25 mouse cellular contexts compared by ENCODE assay signal in the genomic region with DNA sequence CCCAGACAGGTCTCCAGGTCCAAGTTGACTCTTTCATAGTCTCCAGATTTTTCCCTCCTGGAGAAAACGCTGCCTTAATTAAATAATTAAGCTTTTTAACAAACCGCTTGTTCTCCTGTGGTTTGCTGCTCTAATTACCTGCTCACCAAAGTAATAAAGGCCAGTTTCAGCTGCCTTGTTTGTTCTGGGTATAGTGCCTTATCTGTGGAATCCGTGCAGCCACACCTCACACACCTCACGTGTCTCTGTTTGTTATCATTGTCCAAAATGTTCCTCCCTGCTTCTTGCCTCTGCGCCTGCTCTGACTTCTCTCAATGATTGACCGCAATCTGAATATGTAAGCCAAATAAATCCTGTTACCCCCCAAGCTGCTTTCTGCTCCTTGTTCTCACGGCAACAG. TPM values are rescaled to one million over a fixed set of nuclear protein-coding genes. Genes with fewer than 3 reads are reported as not detected.
DNase-seq lines count a peak whose midpoint lies in the region; ATAC-seq and TF ChIP-seq lines count a peak whose summit lies in the region.
"Had no signal": no experiment of that assay in that cellular context is flagged by ENCODE, and none has a peak within 500 bp of the region (broad histone marks: within the 10 kb centered on the region; RNA-seq: fewer than 3 reads in every experiment).

No protein-coding gene starts in this region.

- no peaks in the 10 kb centered on the region for H3K36me3 ChIP-seq in heart, embryonic 14.5 days (ENCODE audit: control insufficient read depth, insufficient read depth, low read length)
- H3K36me3 ChIP-seq in heart, embryonic 10.5 days, result no peaks in the 10 kb centered on the region
- no peaks in the 10 kb centered on the region for H3K36me3 ChIP-seq in liver, embryonic 16.5 days (ENCODE audit: control insufficient read depth, insufficient read depth)
- no peaks in the 10 kb centered on the region for H3K36me3 ChIP-seq in stomach, postnatal 0 days (ENCODE audit: control insufficient read depth, insufficient read depth, low read length)
- no peaks in the 10 kb centered on the region for H3K36me3 ChIP-seq in midbrain, embryonic 14.5 days (ENCODE audit: control insufficient read depth, insufficient read depth, low read length)
- H3K36me3 ChIP-seq: embryonic facial prominence, embryonic 10.5 days; embryonic facial prominence, embryonic 13.5 days; forebrain, embryonic 12.5 days; forebrain, embryonic 15.5 days; heart, embryonic 13.5 days; hindbrain, embryonic 13.5 days had no signal

- ATAC-seq in heart, embryonic 14.5 days (ENCODE audit: insufficient number of reproducible peaks, insufficient read depth, low FRiP score, low read depth), result no peak
- 0 out of 2 replicates have a peak, but pooled peaks have one; percentile 23 for ATAC-seq in liver, embryonic 16.5 days (ENCODE audit: low read depth)
- ATAC-seq in stomach, postnatal 0 days (ENCODE audit: low FRiP score, low TSS enrichment), result 0 out of 2 replicates have a peak, but pooled peaks have one; percentile 42
- ATAC-seq in midbrain, embryonic 14.5 days (ENCODE audit: low FRiP score, low TSS enrichment), result no peak
- ATAC-seq: forebrain, embryonic 15.5 days; Patski had no signal

- no peak for TF ChIP-seq EP300 in stomach, postnatal 0 days (optimal IDR thresholded peaks at IDR 0.05)

- TF ChIP-seq CTCF in stomach, postnatal 0 days (IDR thresholded peaks at IDR 0.05; ENCODE audit: low read depth), result no peak

- peaks cover 0 to 7% of the 10 kb centered on the region in 2 experiments; a peak in 2 of 4 replicates for H3K4me1 ChIP-seq in heart, embryonic 14.5 days (ENCODE audit: control insufficient read depth in 2 of 2, insufficient read depth in 2 of 2, low read length in 2 of 2)
- H3K4me1 ChIP-seq in heart, embryonic 10.5 days, result peaks cover 26% of the 10 kb centered on the region
- H3K4me1 ChIP-seq in liver, embryonic 16.5 days (ENCODE audit: control insufficient read depth, low read depth, low read length), result no peaks in the 10 kb centered on the region; the same call in 1 of the 2 replicates
- no peaks in the 10 kb centered on the region for H3K4me1 ChIP-seq in stomach, postnatal 0 days (replicated peaks; ENCODE audit: control insufficient read depth, insufficient read depth)
- H3K4me1 ChIP-seq in midbrain, embryonic 14.5 days (ENCODE audit: control insufficient read depth, insufficient read depth, low read length), result no peaks in the 10 kb centered on the region
- H3K4me1 ChIP-seq: embryonic facial prominence, embryonic 13.5 days had no signal

- DNase-seq in heart, embryonic 10.5 days (ENCODE audit: low spot score), result no peak
- DNase-seq in liver, result no peak
- DNase-seq in stomach, postnatal 0 days (ENCODE audit: low spot score), result no peak
- no peak for DNase-seq in left cerebral cortex, postnatal 25 days (ENCODE audit: low spot score in 2 of 2)
- no peak for DNase-seq in midbrain, embryonic 14.5 days
- DNase-seq: adrenal gland, postnatal 10 days; adrenal gland, postnatal 36 days; cerebellum, adult 18-20 months; cerebellum, adult 9-11 months; cerebellum, postnatal 25 days; embryo, embryonic 11 days; gastrocnemius, postnatal 25 days; heart, adult 18-20 months had no signal

- no peaks in the 10 kb centered on the region for H3K27me3 ChIP-seq in heart, embryonic 14.5 days (ENCODE audit: control insufficient read depth, insufficient read depth, low read length)
- no peaks in the 10 kb centered on the region for H3K27me3 ChIP-seq in heart, embryonic 10.5 days (ENCODE audit: insufficient read depth, poor library complexity, severe bottlenecking)
- no peaks in the 10 kb centered on the region for H3K27me3 ChIP-seq in liver, embryonic 16.5 days (ENCODE audit: control insufficient read depth, insufficient read depth, low read depth, low read length)
- no peaks in the 10 kb centered on the region for H3K27me3 ChIP-seq in stomach, postnatal 0 days (ENCODE audit: control insufficient read depth, insufficient read depth, low read length)
- H3K27me3 ChIP-seq in midbrain, embryonic 14.5 days (ENCODE audit: control insufficient read depth, insufficient read depth, low read length), result no peaks in the 10 kb centered on the region
- H3K27me3 ChIP-seq: embryonic facial prominence, embryonic 13.5 days; heart, embryonic 13.5 days; hindbrain, embryonic 13.5 days; Patski had no signal

- H3K4me3 ChIP-seq in heart, embryonic 14.5 days (ENCODE audit: control insufficient read depth in 1 of 2, insufficient read depth in 1 of 2, low read depth in 1 of 2, low read length in 2 of 2), result no peak overlapping the region
- H3K4me3 ChIP-seq in heart, embryonic 10.5 days, result no peak overlapping the region
- no peak overlapping the region for H3K4me3 ChIP-seq in liver, embryonic 16.5 days (ENCODE audit: low read depth, low read length)
- H3K4me3 ChIP-seq in stomach, postnatal 0 days (ENCODE audit: low read depth, low read length), result no peak overlapping the region
- H3K4me3 ChIP-seq in midbrain, embryonic 14.5 days (replicated peaks; ENCODE audit: low read depth, low read length), result no peak overlapping the region
- H3K4me3 ChIP-seq: embryonic facial prominence, embryonic 10.5 days; embryonic facial prominence, embryonic 13.5 days; erythroblast, embryonic 14.5 days; forebrain, embryonic 12.5 days; forebrain, embryonic 15.5 days; heart, embryonic 13.5 days; hindbrain, embryonic 13.5 days had no signal

- H3K27ac ChIP-seq in heart, embryonic 14.5 days (replicated peaks in 1 of 2; ENCODE audit: control insufficient read depth in 1 of 2, insufficient read depth in 1 of 2, low read depth in 2 of 2, low read length in 2 of 2), result no peak overlapping the region
- H3K27ac ChIP-seq in heart, embryonic 10.5 days, result no peak overlapping the region
- H3K27ac ChIP-seq in liver, embryonic 16.5 days (ENCODE audit: low read length), result no peak overlapping the region
- H3K27ac ChIP-seq in stomach, postnatal 0 days (replicated peaks), result no peak overlapping the region
- H3K27ac ChIP-seq in midbrain, embryonic 14.5 days (replicated peaks; ENCODE audit: low read depth, low read length), result no peak overlapping the region
- H3K27ac ChIP-seq: embryonic facial prominence, embryonic 10.5 days; embryonic facial prominence, embryonic 13.5 days; forebrain, embryonic 12.5 days; forebrain, embryonic 15.5 days; heart, embryonic 13.5 days; hindbrain, embryonic 13.5 days had no signal

- H3K9ac ChIP-seq in heart, embryonic 14.5 days (ENCODE audit: low read length), result peak overlapping the region; percentile 11; the same call in 1 of the 2 replicates
- no peak overlapping the region for H3K9ac ChIP-seq in liver, embryonic 16.5 days (ENCODE audit: low read depth, low read length)
- H3K9ac ChIP-seq in stomach, postnatal 0 days (ENCODE audit: low read length), result no peak overlapping the region
- no peak overlapping the region for H3K9ac ChIP-seq in midbrain, embryonic 14.5 days (replicated peaks; ENCODE audit: low read length)
- H3K9ac ChIP-seq: embryonic facial prominence, embryonic 13.5 days; forebrain, embryonic 12.5 days; forebrain, embryonic 15.5 days; heart, embryonic 13.5 days; hindbrain, embryonic 13.5 days had no signal

- 54% methylated on average over 7 of the region's 7 CpGs for WGBS in heart, embryonic 14.5 days
- WGBS in heart, embryonic 10.5 days, result 50% methylated on average over 7 of the region's 7 CpGs
- whole genome bisulfite sequencing in liver, embryonic 16.5 days (ENCODE audit: insufficient replicate concordance), result 40% methylated on average over 7 of the region's 7 CpGs
- WGBS in stomach, postnatal 0 days, result 33% methylated on average over 7 of the region's 7 CpGs
- WGBS in midbrain, embryonic 14.5 days, result 67% methylated on average over 7 of the region's 7 CpGs

- intact Hi-C loops in left cerebral cortex, postnatal 25 days (cut with DNase I), result no loop called here

- H3K4me2 ChIP-seq in heart, embryonic 14.5 days (ENCODE audit: low read length), result no peak overlapping the region
- no peak overlapping the region for H3K4me2 ChIP-seq in liver, embryonic 16.5 days (ENCODE audit: low read depth, low read length)
- H3K4me2 ChIP-seq in stomach, postnatal 0 days (replicated peaks; ENCODE audit: low read depth), result no peak overlapping the region
- no peak overlapping the region for H3K4me2 ChIP-seq in midbrain, embryonic 14.5 days (ENCODE audit: low read length)
- H3K4me2 ChIP-seq: embryonic facial prominence, embryonic 13.5 days; forebrain, embryonic 12.5 days; forebrain, embryonic 15.5 days; heart, embryonic 13.5 days; hindbrain, embryonic 13.5 days had no signal

- no peaks in the 10 kb centered on the region for H3K9me3 ChIP-seq in heart, embryonic 14.5 days (ENCODE audit: control insufficient read depth, low read length)
- no peaks in the 10 kb centered on the region for H3K9me3 ChIP-seq in heart, embryonic 10.5 days
- H3K9me3 ChIP-seq in liver, embryonic 16.5 days (replicated peaks; ENCODE audit: control insufficient read depth, low read length), result no peaks in the 10 kb centered on the region
- H3K9me3 ChIP-seq in stomach, postnatal 0 days (ENCODE audit: control insufficient read depth, low read length), result no peaks in the 10 kb centered on the region
- H3K9me3 ChIP-seq in midbrain, embryonic 14.5 days (ENCODE audit: control insufficient read depth, low read length), result no peaks in the 10 kb centered on the region
- H3K9me3 ChIP-seq: embryonic facial prominence, embryonic 10.5 days; embryonic facial prominence, embryonic 13.5 days; forebrain, embryonic 12.5 days; forebrain, embryonic 15.5 days; heart, embryonic 13.5 days; hindbrain, embryonic 13.5 days had no signal

RNA-seq across cellular contexts. Expression of a gene that starts 18.6 kb away (rescaled TPM):
- polyA plus RNA-seq in heart, embryonic 14.5 days (2014; fragmentation: Nextera tagmentation; extraction: Ambion mirVana), result 23.9 and 28.9 TPM in 2 replicates
- polyA plus RNA-seq in heart, embryonic 10.5 days (2016; fragmentation: Nextera tagmentation; extraction: Ambion mirVana), result 55.0 and 56.3 TPM in 2 replicates
- polyA plus RNA-seq in liver, embryonic 16.5 days (2015; fragmentation: Nextera tagmentation; extraction: Ambion mirVana), result 37.9 and 44.7 TPM in 2 replicates
- 16.8 and 20.2 TPM in 2 replicates for polyA plus RNA-seq in stomach, postnatal 0 days (2015; fragmentation: Nextera tagmentation; extraction: Ambion mirVana)
- total RNA-seq in left cerebral cortex, postnatal 25 days (2021), result 10 to 100 TPM; 63.8 to 65.5 TPM
- 91.2 and 123 TPM in 2 replicates for polyA plus RNA-seq in midbrain, embryonic 14.5 days (2014; fragmentation: Nextera tagmentation; extraction: Ambion mirVana)
- total RNA-seq: common myeloid progenitor, adult 5-6 weeks; hematopoietic stem cell, adult 5-6 weeks had no signal

Comparison
In these comparisons a context has a peak if more than half of its experiments do, and no peak if none do; other contexts are left out.
1. ATAC-seq: peak in liver, embryonic 16.5 days (single experiment) and stomach, postnatal 0 days (single experiment); none in heart, embryonic 14.5 days (single experiment) and midbrain, embryonic 14.5 days (single experiment).